Mouse (Mus musculus): ENCODE data around the gene Il9r. TPM values are rescaled to one million over a fixed set of nuclear protein-coding genes. Genes with fewer than 3 reads are reported as not detected.

Il9r gene
- polyA plus RNA-seq (2016; fragmentation: Nextera tagmentation; extraction: Ambion mirVana) = not detected in 2 replicates

DNA sequence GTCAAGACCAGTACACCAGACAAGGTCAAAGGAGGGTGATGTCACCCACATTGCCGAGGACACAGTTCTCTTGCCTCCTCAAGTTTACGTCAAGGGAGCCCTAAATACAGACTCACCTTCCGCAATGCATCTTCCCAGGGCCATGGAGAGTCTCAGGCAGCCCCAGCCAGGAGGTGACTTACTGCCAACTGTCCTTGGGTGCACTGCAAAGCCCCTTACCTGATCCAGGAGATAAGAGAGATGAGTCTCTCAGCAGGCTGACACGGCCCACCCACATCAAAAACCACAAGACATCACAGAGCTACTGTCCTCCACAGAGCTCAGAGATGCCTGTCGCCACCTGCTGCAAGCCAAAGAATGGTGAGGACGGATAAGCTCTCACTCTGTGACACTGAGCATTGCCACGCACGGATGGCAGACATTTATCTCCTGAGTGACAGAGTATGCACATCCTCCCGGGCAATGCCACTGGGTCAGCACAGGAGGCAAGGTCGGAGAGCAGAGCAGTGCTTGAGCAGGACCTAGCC lies at the start of gene Il9r:
TSS of gene Il9r (minus strand) at position 205 of the 527 bp plus-strand sequence.
- Histone ChIP-seq H3K4me1 (replicated peaks) (peaks cover 32% of the 10 kb centered on the region), H3K36me3 (no peaks in the 10 kb centered on the region), H3K27ac (peak within 1 kb of the TSS; percentile 16; the same call in 1 of the 2 replicates), H3K4me3 (no peak within 1 kb of the TSS), H3K27me3 (ENCODE audit: insufficient read depth, poor library complexity, severe bottlenecking) (peaks cover 14% of the 10 kb centered on the region; the same call in 1 of the 2 replicates), H3K9me3 (no peaks in the 10 kb centered on the region)
- DNase-seq (ENCODE audit: low spot score) = no peak
- 71% methylated on average over 10 of the region's 10 CpGs for WGBS

DNA sequence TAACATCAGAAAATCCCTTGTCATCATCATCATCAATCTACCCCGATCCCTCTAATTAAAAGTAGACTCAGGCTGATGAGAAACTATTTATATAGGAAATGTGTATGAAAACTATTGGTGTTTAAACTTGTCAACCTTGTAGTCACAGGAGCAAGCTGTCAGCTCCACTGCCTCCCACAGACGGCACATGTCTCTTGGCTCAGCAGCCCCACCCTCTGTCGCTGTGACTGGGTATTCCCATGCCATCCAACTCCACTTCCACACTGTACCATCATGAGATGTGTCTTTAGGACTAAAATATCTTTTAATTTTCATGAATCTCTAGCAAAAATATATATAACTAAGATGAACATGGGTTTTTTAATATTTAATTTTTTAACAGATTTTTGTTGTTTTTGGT lies 48.3 kb upstream of the Il9r start:
- Histone ChIP-seq H3K4me1 (replicated peaks) (peaks cover 11% of the 10 kb centered on the region; the same call in 1 of the 2 replicates), H3K36me3 (peaks cover 98% of the 10 kb centered on the region), H3K9me3 (no peaks in the 10 kb centered on the region), H3K4me3 (no peak overlapping the region), H3K27ac (no peak overlapping the region), H3K27me3 (ENCODE audit: insufficient read depth, poor library complexity, severe bottlenecking) (no peaks in the 10 kb centered on the region)
- no peak for DNase-seq (ENCODE audit: low spot score)
- 85% methylated on average over 3 of the region's 3 CpGs for WGBS

DNA sequence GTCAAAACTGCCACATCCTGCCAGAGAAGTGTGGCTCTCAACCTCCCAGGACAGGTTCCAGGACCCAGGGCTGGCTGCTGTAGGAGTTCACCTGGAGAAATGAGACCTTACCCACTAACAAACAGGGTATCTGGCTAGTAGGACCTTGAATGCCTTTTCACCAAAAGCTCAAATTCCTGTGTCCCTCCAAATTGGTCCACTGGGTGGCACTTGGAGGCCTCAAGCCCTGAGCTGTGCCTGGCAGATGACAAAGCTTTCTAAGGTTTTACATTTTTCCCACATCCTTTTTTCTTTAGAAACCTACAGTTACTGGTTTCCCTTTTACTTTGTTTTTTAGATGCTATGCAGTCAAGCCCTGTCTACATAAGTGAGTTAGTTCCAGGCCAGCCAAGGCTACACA lies 47.0 kb upstream of the Il9r start:
- peaks cover 98% of the 10 kb centered on the region for H3K36me3 ChIP-seq
- DNase-seq (ENCODE audit: low spot score) = no peak
- H3K27ac ChIP-seq = peak overlapping the region; percentile 30; the same call in 1 of the 2 replicates
- H3K27me3 ChIP-seq (ENCODE audit: insufficient read depth, poor library complexity, severe bottlenecking) = no peaks in the 10 kb centered on the region
- no peak overlapping the region for H3K4me3 ChIP-seq
- H3K4me1 ChIP-seq (replicated peaks) = peaks cover 17% of the 10 kb centered on the region; the same call in 1 of the 2 replicates
- no peaks in the 10 kb centered on the region for H3K9me3 ChIP-seq

DNA sequence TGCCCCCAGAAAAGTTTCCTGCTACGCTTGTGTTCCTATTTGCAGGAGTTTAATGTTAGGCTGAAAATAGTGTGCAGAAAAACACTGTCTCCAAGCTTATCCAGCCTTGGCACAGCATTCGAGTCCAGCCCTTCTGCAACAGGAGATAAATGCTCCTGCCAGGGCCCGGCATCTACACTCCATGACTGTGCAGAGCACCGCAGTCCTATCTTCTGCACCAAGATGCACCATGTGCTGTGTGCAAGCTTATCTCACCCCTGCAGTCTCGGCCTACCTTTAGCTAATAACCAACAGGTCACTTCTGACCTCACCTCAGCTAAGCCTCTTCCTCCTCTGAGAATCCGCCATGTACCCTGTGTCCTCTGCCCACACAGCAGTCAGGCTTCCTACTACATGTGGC lies 45.5 kb upstream of the Il9r start:
- H3K27ac ChIP-seq = 0 out of 2 replicates have a peak overlapping the region, but pooled peaks have one; percentile 50

DNA sequence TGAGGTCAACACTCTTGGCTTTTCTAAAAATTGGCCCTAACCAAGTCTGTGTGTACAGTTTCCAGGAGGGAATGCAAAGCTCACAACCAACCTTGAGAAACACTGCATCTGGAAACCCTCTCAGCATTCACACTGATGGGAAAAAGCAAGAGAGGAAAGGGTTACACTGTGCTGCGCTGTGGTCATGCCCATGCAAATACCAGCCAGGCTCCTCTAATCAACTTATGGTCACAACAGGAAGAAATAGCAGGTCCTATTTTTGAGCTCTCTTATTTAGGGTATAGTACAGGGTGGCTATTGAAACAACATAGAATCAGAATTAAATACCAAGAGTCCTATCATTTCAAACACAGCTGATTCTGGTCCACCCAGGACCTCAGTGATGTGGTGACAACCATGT lies 44.5 kb upstream of the Il9r start:
- no peaks in the 10 kb centered on the region for H3K9me3 ChIP-seq
- peaks cover 17% of the 10 kb centered on the region; the same call in 1 of the 2 replicates for H3K4me1 ChIP-seq (replicated peaks)
- H3K36me3 ChIP-seq = peaks cover 98% of the 10 kb centered on the region
- DNase-seq (ENCODE audit: low spot score) = no peak
- H3K27ac ChIP-seq = peak overlapping the region; percentile 67; the same call in 1 of the 2 replicates
- WGBS = 86% methylated on average over 1 of the region's 1 CpGs
- no peaks in the 10 kb centered on the region for H3K27me3 ChIP-seq (ENCODE audit: insufficient read depth, poor library complexity, severe bottlenecking)
- H3K4me3 ChIP-seq = no peak overlapping the region

More for the DNA sequence above, 45.5 kb upstream of the Il9r start:
- Histone ChIP-seq H3K27me3 (ENCODE audit: insufficient read depth, poor library complexity, severe bottlenecking) (no peaks in the 10 kb centered on the region), H3K9me3 (no peaks in the 10 kb centered on the region), H3K36me3 (peaks cover 98% of the 10 kb centered on the region), H3K4me3 (no peak overlapping the region), H3K4me1 (replicated peaks) (peaks cover 17% of the 10 kb centered on the region; the same call in 1 of the 2 replicates)
- no peak for DNase-seq (ENCODE audit: low spot score)
- 92% methylated on average over 6 of the region's 6 CpGs for WGBS

DNA sequence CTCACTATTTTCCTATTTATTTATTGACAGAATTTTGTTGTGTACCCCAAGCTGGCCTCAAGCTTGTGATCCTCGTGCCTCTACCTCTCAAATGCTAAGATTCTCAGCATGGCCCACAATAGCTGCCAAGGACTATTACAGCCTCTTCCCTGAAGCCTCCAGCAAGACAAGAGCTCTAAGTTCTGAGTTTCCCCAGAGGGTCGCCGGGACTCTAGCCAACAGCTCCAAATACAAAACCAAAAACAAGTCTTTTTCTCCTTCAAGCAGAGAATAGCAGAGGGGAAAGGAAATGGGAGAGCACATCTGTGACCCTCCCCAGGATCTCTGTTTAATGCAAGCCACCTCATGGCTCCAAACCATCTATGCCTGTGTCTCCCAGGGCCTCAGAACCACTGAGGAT lies 44.0 kb upstream of the Il9r start:
- Histone ChIP-seq H3K27ac (peak overlapping the region; percentile 67; the same call in 1 of the 2 replicates), H3K4me3 (no peak overlapping the region), H3K9me3 (no peaks in the 10 kb centered on the region), H3K27me3 (ENCODE audit: insufficient read depth, poor library complexity, severe bottlenecking) (no peaks in the 10 kb centered on the region), H3K36me3 (peaks cover 97% of the 10 kb centered on the region), H3K4me1 (replicated peaks) (peaks cover 17% of the 10 kb centered on the region; the same call in 1 of the 2 replicates)
- no peak for DNase-seq (ENCODE audit: low spot score)
- 82% methylated on average over 3 of the region's 3 CpGs for WGBS

DNA sequence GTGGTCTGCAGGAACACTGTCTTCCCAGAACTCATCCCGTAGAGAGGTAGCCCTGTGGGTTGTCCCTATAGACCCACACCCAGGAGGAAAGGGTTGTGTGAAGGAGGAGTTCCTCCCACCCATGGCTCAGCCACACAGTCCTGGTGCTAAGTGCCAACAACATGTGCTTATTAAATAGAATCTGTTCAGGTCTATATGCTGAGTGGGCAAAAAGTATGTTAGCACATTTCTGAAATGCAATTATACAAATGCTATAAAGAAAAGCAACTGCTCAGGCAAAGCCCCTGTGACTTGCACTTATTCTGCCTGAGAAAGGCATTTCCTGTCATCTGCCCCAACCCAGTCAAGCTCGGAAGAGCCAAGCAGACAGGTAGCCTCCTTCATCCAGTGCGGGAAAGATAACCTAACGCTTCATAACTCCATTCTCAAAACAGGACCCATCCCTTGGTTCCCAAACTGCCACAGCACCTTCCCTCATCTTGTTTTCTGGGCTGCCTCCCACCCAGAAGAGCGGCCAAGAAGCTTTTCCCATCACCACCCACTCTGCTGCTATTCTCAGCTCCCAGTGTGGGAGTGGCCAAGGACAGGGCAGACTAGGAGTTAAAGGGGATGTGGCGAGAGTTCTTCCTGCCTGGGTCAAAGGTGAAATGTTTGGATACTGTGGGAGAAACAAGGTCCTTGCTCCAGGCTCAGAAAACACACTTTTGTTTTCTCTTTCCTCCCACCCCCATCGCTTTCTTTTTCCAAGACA lies 43.3 kb upstream of the Il9r start:
- H3K36me3 ChIP-seq = peaks cover 97% of the 10 kb centered on the region
- no peaks in the 10 kb centered on the region for H3K27me3 ChIP-seq (ENCODE audit: insufficient read depth, poor library complexity, severe bottlenecking)
- no peak overlapping the region for H3K4me3 ChIP-seq
- H3K9me3 ChIP-seq = no peaks in the 10 kb centered on the region
- WGBS = 66% methylated on average over 7 of the region's 7 CpGs
- peaks cover 17% of the 10 kb centered on the region; the same call in 1 of the 2 replicates for H3K4me1 ChIP-seq (replicated peaks)
- no peak for DNase-seq (ENCODE audit: low spot score)
- H3K27ac ChIP-seq = peak overlapping the region; percentile 67; the same call in 1 of the 2 replicates

DNA sequence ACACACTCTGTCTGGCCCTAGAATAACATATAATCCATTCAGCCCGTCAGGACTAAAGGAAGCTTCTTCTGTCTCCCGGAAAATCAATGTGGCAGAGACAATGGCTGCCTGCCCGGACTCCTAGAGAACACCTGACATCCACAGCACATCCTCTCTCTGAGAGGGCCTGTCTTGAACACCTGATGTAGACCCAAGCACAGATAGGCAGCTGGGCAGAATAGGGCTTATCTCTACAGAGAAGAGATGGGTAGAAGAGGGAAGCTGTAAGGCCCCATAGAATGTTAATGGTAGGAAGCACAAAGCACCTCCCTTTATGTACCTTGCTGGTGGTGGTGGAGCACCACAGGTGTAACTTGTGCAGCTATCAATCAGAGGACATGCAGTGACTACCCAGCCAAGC lies 42.1 kb upstream of the Il9r start:
- DNase-seq (ENCODE audit: low spot score) = no peak
- Histone ChIP-seq H3K4me1 (replicated peaks) (peaks cover 17% of the 10 kb centered on the region; the same call in 1 of the 2 replicates), H3K36me3 (peaks cover 97% of the 10 kb centered on the region), H3K9me3 (no peaks in the 10 kb centered on the region), H3K27me3 (ENCODE audit: insufficient read depth, poor library complexity, severe bottlenecking) (no peaks in the 10 kb centered on the region), H3K4me3 (no peak overlapping the region), H3K27ac (no peak overlapping the region)
- WGBS = 84% methylated on average over 3 of the region's 3 CpGs

DNA sequence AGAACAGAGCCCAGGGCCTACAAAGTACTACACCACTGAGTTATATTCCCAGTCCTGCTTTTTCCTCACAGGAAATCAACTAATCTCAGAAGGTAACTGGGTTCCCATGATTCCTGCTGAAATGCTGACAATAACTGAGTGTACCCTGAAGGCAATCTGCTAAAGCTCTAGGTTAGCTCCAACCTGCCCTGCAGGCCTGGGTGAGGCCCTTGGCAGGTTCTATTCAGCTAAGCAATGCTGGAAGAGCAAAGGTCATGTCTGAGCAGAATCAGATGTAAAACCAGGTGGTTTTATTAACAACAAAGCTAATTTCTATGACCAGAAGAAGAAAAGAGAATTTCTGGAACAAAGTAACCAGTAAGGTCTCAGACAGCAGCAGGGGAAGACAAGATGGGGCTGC lies 41.3 kb upstream of the Il9r start:
- no peaks in the 10 kb centered on the region for H3K9me3 ChIP-seq
- H3K4me3 ChIP-seq = no peak overlapping the region
- H3K4me1 ChIP-seq (replicated peaks) = peaks cover 17% of the 10 kb centered on the region; the same call in 1 of the 2 replicates
- H3K27ac ChIP-seq = no peak overlapping the region
- H3K36me3 ChIP-seq = peaks cover 97% of the 10 kb centered on the region
- H3K27me3 ChIP-seq (ENCODE audit: insufficient read depth, poor library complexity, severe bottlenecking) = no peaks in the 10 kb centered on the region
- DNase-seq (ENCODE audit: low spot score) = no peak

DNA sequence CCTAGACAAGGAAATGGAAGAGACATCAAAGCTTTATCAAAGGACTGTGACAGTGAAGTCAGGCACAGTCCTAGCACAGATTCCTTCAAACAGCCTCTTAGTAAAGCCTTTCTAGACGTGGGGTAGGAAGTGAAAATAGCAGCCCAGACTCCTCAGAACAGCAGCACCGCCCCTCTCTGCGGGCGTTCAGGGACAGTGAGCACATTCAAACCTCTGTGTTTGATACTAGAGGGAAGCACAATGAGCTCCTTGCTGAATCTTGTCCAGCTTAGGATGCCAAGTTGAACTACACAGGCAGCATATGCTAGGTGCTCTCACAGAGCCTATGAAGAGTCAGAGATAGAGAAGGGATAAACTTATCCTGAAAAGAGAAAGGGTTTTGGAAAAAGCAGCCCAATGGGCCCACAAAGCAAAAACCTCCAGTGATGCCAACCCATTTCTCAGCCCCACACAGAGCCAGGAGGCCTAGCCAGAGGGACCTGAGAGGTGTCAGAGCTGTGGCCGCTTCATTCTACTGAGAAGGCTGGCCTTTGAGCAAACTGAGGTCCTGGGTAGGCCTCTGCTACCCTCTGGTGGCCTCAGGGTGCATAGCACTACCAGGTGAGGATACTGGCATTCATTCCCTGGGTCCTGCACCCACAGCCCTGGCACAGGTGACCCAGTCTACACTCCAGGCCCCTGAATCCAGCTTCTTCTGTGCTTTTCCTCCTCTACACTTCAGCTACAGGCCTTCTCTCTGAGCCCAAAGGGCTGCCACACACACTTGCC lies 38.2 kb upstream of the Il9r start:
- 0 out of 2 replicates have a peak, but pooled peaks cover 6% of the 10 kb centered on the region for H3K4me1 ChIP-seq (replicated peaks)
- no peaks in the 10 kb centered on the region for H3K27me3 ChIP-seq (ENCODE audit: insufficient read depth, poor library complexity, severe bottlenecking)
- peaks cover 98% of the 10 kb centered on the region for H3K36me3 ChIP-seq
- WGBS = 67% methylated on average over 5 of the region's 5 CpGs
- H3K27ac ChIP-seq = no peak overlapping the region
- H3K9me3 ChIP-seq = no peaks in the 10 kb centered on the region
- H3K4me3 ChIP-seq = no peak overlapping the region
- DNase-seq (ENCODE audit: low spot score) = peak; percentile 72

DNA sequence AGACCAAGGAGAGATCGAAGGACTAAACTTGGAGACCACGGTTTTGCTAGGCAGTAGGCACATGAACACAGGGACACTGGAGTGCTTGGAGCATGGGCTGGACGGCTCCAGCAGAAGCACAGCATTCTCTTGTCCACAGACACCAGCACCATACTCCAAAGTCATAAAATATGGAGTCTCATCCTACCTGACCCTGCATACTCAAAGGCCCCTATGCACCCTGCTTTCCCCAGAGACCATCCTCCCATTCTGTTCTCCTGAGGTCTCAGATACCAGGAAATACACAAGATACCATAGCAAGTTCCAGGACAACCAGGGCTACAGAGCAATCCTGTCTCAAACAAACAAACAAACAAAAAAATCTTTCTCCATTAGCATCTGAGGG lies 37.3 kb upstream of the Il9r start:
- no peak overlapping the region for H3K27ac ChIP-seq
- 0 out of 2 replicates have a peak, but pooled peaks cover 4% of the 10 kb centered on the region for H3K4me1 ChIP-seq (replicated peaks)
- DNase-seq (ENCODE audit: low spot score) = no peak
- H3K27me3 ChIP-seq (ENCODE audit: insufficient read depth, poor library complexity, severe bottlenecking) = no peaks in the 10 kb centered on the region
- H3K36me3 ChIP-seq = peaks cover 98% of the 10 kb centered on the region
- H3K9me3 ChIP-seq = no peaks in the 10 kb centered on the region
- 92% methylated on average over 3 of the region's 3 CpGs for WGBS
- H3K4me3 ChIP-seq = no peak overlapping the region

DNA sequence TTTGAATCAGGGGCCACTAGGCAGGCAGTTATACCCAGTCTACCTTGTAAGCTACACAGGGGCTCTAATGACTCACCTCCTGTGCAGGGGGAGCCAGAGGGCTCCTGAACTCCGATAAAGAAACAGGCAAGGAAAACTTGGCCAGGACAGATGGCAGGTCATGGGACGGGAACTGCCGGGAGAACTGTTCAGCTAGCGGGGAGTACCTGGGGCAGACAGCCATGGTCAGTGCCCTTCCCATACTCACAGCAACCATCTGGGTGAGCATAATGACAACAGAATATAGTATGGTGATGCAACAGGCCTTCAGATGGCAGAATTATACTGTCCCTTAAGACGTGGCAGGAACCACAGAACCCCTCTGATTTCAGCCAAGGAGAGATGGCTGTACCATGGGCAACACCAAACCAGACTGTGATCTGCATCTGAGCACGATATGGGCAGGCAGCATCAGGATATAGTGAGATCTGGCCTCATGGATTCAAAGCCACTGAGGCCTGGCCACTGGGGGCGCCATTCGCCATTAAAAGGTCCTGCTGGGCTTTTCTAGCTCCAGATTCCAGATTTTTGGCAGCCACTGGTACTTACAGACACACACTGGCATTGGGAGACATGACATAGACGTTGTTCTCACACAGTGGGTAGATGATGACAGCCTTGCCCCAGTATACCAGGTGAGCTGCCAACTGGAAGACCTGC lies 36.8 kb upstream of the Il9r start:
- DNase-seq (ENCODE audit: low spot score) = peak; percentile 63
- Histone ChIP-seq H3K4me3 (no peak overlapping the region), H3K4me1 (replicated peaks) (0 out of 2 replicates have a peak, but pooled peaks cover 4% of the 10 kb centered on the region), H3K9me3 (no peaks in the 10 kb centered on the region), H3K27ac (no peak overlapping the region), H3K36me3 (peaks cover 98% of the 10 kb centered on the region), H3K27me3 (ENCODE audit: insufficient read depth, poor library complexity, severe bottlenecking) (no peaks in the 10 kb centered on the region)
- WGBS = 57% methylated on average over 9 of the region's 9 CpGs
